8 mouse cellular contexts compared by ENCODE assay signal in the genomic region with DNA sequence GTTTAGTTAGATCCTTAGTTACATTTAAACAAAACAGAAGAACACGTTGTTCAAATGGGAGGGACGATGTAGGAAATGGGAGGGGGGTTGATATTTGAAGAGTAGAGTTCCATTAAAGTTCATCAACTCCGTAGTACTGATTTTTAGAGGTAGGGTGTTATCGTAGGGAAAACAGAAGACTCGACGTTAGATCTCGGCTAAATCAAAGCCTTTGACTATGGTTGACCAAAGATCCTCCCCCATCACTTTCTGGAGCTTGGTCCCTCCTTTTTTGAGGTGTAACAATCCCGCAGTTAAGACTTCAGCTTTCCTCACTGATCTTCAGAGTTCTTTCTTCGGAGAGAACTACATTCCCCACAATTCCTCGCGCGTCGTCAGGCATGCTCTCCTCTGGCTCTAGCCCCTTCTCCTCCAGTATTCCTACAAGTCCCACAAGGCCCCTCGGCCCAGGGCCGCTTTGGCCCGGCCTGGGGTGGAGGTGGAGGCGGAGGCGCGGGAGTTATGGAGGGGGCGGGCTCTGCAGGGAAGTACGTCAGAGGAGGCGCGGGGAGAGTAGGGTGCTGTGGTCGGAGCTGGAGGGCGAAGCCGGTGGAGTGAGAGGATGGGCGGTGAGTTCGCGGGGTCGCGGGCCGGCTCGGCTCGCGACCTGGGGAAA. TPM values are rescaled to one million over a fixed set of nuclear protein-coding genes. Genes with fewer than 3 reads are reported as not detected.
DNase-seq lines count a peak whose midpoint lies in the region; ATAC-seq lines count a peak whose summit lies in the region.

A gene (plus strand): TSS at position 434 of the 655 bp plus-strand sequence.

- peaks cover 30% of the 10 kb centered on the region for H3K36me3 ChIP-seq in hindbrain, embryonic 14.5 days (replicated peaks; ENCODE audit: control insufficient read depth, insufficient read depth)

- peaks cover 5% of the 10 kb centered on the region for H3K4me1 ChIP-seq in hindbrain, embryonic 14.5 days (replicated peaks; ENCODE audit: control insufficient read depth, insufficient read depth, low read length)

- H3K27ac ChIP-seq in hindbrain, embryonic 14.5 days: peak within 1 kb of the TSS; percentile 85

- H3K27me3 ChIP-seq in hindbrain, embryonic 14.5 days (ENCODE audit: control insufficient read depth, insufficient read depth, low read length): no peaks in the 10 kb centered on the region

- WGBS in hindbrain, embryonic 14.5 days: 4% methylated on average over 33 of the region's 35 CpGs

- DNase-seq in R1 (ENCODE audit: low read depth, low spot score): peak; percentile 98
- DNase-seq in cerebellum, postnatal 25 days: peak; percentile 94 to 96
- peak; percentile 71 to 88 for DNase-seq in frontal cortex, postnatal 25 days (ENCODE audit: low spot score in 2 of 2)
- DNase-seq in hindbrain, embryonic 14.5 days (ENCODE audit: low spot score): peak; percentile 95
- peak; percentile 95 to 96 for DNase-seq in layer of hippocampus, postnatal 36 days
- DNase-seq in lung, postnatal 36 days: peak; percentile 97
- peak; percentile 98 for DNase-seq in retina, postnatal 1 day
- peak; percentile 83 to 96 for DNase-seq in urinary bladder, adult 18-20 months (ENCODE audit: low spot score in 2 of 2)

- no peaks in the 10 kb centered on the region for H3K9me3 ChIP-seq in hindbrain, embryonic 14.5 days (ENCODE audit: control insufficient read depth, low read length)

- peak; percentile 100 for ATAC-seq in hindbrain, embryonic 14.5 days (ENCODE audit: low FRiP score)

- peak within 1 kb of the TSS; percentile 92 for H3K4me3 ChIP-seq in hindbrain, embryonic 14.5 days (replicated peaks; ENCODE audit: low read length)

- peak within 1 kb of the TSS; percentile 76 for H3K4me2 ChIP-seq in hindbrain, embryonic 14.5 days (replicated peaks)

- H3K9ac ChIP-seq in hindbrain, embryonic 14.5 days: peak within 1 kb of the TSS; percentile 88

RNA-seq across cellular contexts. Expression of the gene that starts here (rescaled TPM):
- 152 and 174 TPM in 2 replicates for polyA plus RNA-seq in hindbrain, embryonic 14.5 days (2014; fragmentation: Nextera tagmentation; extraction: Ambion mirVana)
- 10 to 100 TPM; 80.2 to 87.5 TPM for total RNA-seq in layer of hippocampus, postnatal 36 days (2021)

Comparison
In these comparisons a context has a peak if more than half of its experiments do, and no peak if none do; other contexts are left out.
1. Peak in every context shown above with its lines: DNase-seq, ATAC-seq, H3K4me3 ChIP-seq and H3K27ac ChIP-seq.